Mouse (Mus musculus) left cerebral cortex, adult 2 months (tissue): ENCODE data around the gene Ints7. TPM values are rescaled to one million over a fixed set of nuclear protein-coding genes. Genes with fewer than 3 reads are reported as not detected.

ENCODE experiments used
- DNase-seq, 2 experiments: peaks; one replicate each; pipeline ENCODE4 v3.0.0; 2021 to 2022; ENCODE audit warnings: low spot score in 2 of 2, mixed read lengths in 1 of 2; ENCODE audit errors: extremely low spot score in 1 of 2
- H3K27ac ChIP-seq: fragments of 200-600 bp; 2 replicates; pipeline ENCODE4 v1.8.1; 2022
- H3K4me3 ChIP-seq: fragments of 200-600 bp; 2 replicates; pipeline ENCODE4 v1.8.1; 2022
- CTCF ChIP-seq: fragments of 200-600 bp; IDR thresholded peaks from 2 replicates; pipeline ENCODE4 v1.8.1; 2022; ENCODE audit warnings: antibody characterized with exemption, mild to moderate bottlenecking, moderate library complexity
- intact Hi-C: fragments of 180-260 bp; cut with DNase I; formaldehyde crosslinking; loops from one replicate; pipeline ENCODE4 v1.15.1; 2025
- total RNA-seq, 2 experiments: library from RNA; stranded (reverse); gene quantifications; 2 replicates each; pipeline ENCODE4 v1.2.3; 2021

The Ints7 gene
- total RNA-seq, 2 experiments from 2014 or later: 32.7 to 34.9 TPM

DNA sequence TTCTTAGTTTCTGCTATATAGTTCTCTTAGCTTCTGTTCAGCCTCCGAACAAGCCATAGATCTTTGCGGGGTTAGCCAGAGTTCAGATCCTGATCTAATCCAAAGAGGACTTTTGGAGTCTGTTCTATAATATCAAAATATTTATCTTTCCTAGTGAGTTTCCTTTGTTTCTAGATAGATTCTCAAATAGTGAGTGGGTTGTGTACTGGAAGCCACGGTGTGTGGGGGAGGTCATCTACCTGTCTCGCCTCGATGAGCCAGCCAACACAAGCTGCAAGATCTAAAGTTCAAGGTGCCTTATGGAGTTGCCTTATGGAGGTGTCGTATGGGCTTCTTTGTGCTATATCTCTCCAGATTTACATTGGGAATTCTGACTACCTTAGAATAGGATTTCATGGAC is 88.2 kb downstream of the Ints7 start:
- no peak overlapping the region for H3K4me3 ChIP-seq
- TF ChIP-seq CTCF: no peak
- intact Hi-C loops: no loop called here
- no peak overlapping the region for H3K27ac ChIP-seq
- no peak for DNase-seq

DNA sequence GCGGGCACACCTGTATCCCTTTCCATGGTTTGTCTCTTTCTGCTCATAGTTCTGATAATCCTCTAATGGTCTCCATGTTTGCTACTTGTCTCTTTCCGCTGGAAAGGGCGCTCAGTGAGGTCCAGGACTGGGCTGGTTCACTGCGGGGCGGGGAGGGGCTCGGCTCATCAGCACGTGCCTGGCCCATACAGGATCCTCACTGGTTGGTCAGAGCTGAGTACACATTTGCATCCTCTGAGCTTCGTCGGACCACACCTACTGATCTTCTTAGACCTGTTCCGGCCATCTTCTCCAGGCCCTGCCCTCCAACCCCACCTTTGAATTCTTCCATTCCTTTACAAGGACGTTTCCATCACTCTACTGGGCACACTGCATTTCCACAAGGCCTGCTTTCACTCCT is 90.9 kb downstream of the Ints7 start:
- Histone ChIP-seq H3K4me3 (no peak overlapping the region), H3K27ac (no peak overlapping the region)
- intact Hi-C loops: no loop called here
- no peak for DNase-seq
- no peak for TF ChIP-seq CTCF

DNA sequence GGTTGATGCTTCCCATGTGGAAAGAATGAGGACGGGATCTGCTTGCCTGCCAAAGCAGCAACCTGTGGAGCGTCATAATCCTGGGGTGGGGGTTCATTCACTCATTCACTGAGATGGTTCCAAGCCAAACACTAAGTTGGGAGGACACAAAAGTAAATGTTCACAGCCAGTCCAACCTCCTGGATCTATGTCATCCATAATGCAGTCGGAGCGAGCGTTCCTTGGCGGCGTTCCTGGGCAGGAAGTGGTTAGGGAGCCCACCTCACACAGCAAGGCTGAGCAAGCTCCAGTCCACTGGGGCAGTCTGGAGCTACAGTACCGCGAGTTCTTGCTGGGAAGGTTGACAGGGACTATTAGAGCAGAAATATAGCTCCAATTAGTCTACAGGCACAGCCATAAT is 92.6 kb downstream of the Ints7 start:
- no peak for DNase-seq
- H3K27ac ChIP-seq: no peak overlapping the region
- no peak for TF ChIP-seq CTCF
- intact Hi-C loops: no loop called here
- no peak overlapping the region for H3K4me3 ChIP-seq

Other genes with a start within 250 kb of the Ints7 start
- gene Tmem206, start 249.7 kb upstream of the Ints7 start, total RNA-seq: 1 to 10 TPM; 9.3 to 9.4 TPM
- gene Ppp2r5a, start 172.4 kb upstream of the Ints7 start, total RNA-seq: 10 to 100 TPM; 91.8 to 94.5 TPM
- gene Dtl, start 92 bp upstream of the Ints7 start, total RNA-seq: 1 to 10 TPM; 6.9 to 8.1 TPM
- gene Lpgat1, start 142.2 kb downstream of the Ints7 start, total RNA-seq: 100 to 1,000 TPM; 189 to 194 TPM
- 1 to 10 TPM; 1.2 to 1.3 TPM for gene Nek2, start 245.8 kb downstream of the Ints7 start, total RNA-seq